Mouse (Mus musculus): ENCODE results near the gene Chdh. TPM values are rescaled to one million over a fixed set of nuclear protein-coding genes. Genes with fewer than 3 reads are reported as not detected.

The Chdh gene
- polyA plus RNA-seq, 1 experiment from 2014 or later: not detected

- Histone ChIP-seq H3K27ac (ENCODE audit: low read depth, low read length) (no peak overlapping the region), H3K4me2 (replicated peaks; ENCODE audit: low read depth, low read length) (no peak overlapping the region), H3K9me3 (ENCODE audit: control insufficient read depth, low read length) (no peaks in the 10 kb centered on the region), H3K36me3 (ENCODE audit: control insufficient read depth, insufficient read depth, low read length) (no peaks in the 10 kb centered on the region), H3K4me1 (replicated peaks; ENCODE audit: control insufficient read depth, insufficient read depth, low read length) (0 out of 2 replicates have a peak, but pooled peaks cover 2% of the 10 kb centered on the region), H3K4me3 (ENCODE audit: low read depth, low read length) (no peak overlapping the region), H3K9ac (ENCODE audit: low read depth, low read length) (no peak overlapping the region), H3K27me3 (ENCODE audit: control insufficient read depth, insufficient read depth, low read length) (no peaks in the 10 kb centered on the region)
- WGBS: 60% methylated on average over 13 of the region's 13 CpGs
- ATAC-seq (ENCODE audit: low FRiP score) (0 out of 2 replicates have a peak, but pooled peaks have one; percentile 33), DNase-seq (ENCODE audit: low spot score) (peak; percentile 6)
Measured at GRCm38 (mm10) chr14:30056031-30056766, 47.4 kb downstream of the Chdh start.

GRCm38 (mm10) chr14:30064864-30065263, 56.0 kb downstream of the Chdh start:
- Histone ChIP-seq H3K9ac (ENCODE audit: low read depth, low read length) (no peak overlapping the region), H3K9me3 (ENCODE audit: control insufficient read depth, low read length) (no peaks in the 10 kb centered on the region), H3K36me3 (ENCODE audit: control insufficient read depth, insufficient read depth, low read length) (no peaks in the 10 kb centered on the region), H3K27me3 (ENCODE audit: control insufficient read depth, insufficient read depth, low read length) (no peaks in the 10 kb centered on the region), H3K4me1 (replicated peaks; ENCODE audit: control insufficient read depth, insufficient read depth, low read length) (no peaks in the 10 kb centered on the region), H3K4me3 (ENCODE audit: low read depth, low read length) (no peak overlapping the region), H3K4me2 (replicated peaks; ENCODE audit: low read depth, low read length) (no peak overlapping the region), H3K27ac (ENCODE audit: low read depth, low read length) (no peak overlapping the region)
- DNase-seq (ENCODE audit: low spot score) (no peak), ATAC-seq (ENCODE audit: low FRiP score) (no peak)
- WGBS: 85% methylated on average over 2 of the region's 2 CpGs

- Histone ChIP-seq H3K4me1 (replicated peaks; ENCODE audit: control insufficient read depth, insufficient read depth, low read length) (no peaks in the 10 kb centered on the region), H3K4me3 (ENCODE audit: low read depth, low read length) (no peak overlapping the region), H3K9ac (ENCODE audit: low read depth, low read length) (no peak overlapping the region), H3K27me3 (ENCODE audit: control insufficient read depth, insufficient read depth, low read length) (no peaks in the 10 kb centered on the region), H3K4me2 (replicated peaks; ENCODE audit: low read depth, low read length) (no peak overlapping the region), H3K36me3 (ENCODE audit: control insufficient read depth, insufficient read depth, low read length) (no peaks in the 10 kb centered on the region), H3K27ac (ENCODE audit: low read depth, low read length) (no peak overlapping the region), H3K9me3 (ENCODE audit: control insufficient read depth, low read length) (no peaks in the 10 kb centered on the region)
- DNase-seq (ENCODE audit: low spot score) (no peak), ATAC-seq (ENCODE audit: low FRiP score) (no peak)
- WGBS: 82% methylated on average over 6 of the region's 12 CpGs
Measured at GRCm38 (mm10) chr14:30066752-30067151, 57.9 kb downstream of the Chdh start.

- Histone ChIP-seq H3K27me3 (ENCODE audit: control insufficient read depth, insufficient read depth, low read length) (no peaks in the 10 kb centered on the region), H3K4me1 (replicated peaks; ENCODE audit: control insufficient read depth, insufficient read depth, low read length) (no peaks in the 10 kb centered on the region), H3K9ac (ENCODE audit: low read depth, low read length) (no peak overlapping the region), H3K4me2 (replicated peaks; ENCODE audit: low read depth, low read length) (no peak overlapping the region), H3K9me3 (ENCODE audit: control insufficient read depth, low read length) (no peaks in the 10 kb centered on the region), H3K27ac (ENCODE audit: low read depth, low read length) (no peak overlapping the region), H3K36me3 (ENCODE audit: control insufficient read depth, insufficient read depth, low read length) (no peaks in the 10 kb centered on the region), H3K4me3 (ENCODE audit: low read depth, low read length) (no peak overlapping the region)
- DNase-seq (ENCODE audit: low spot score): no peak
- 80% methylated on average over 3 of the region's 3 CpGs for WGBS
- ATAC-seq (ENCODE audit: low FRiP score): no peak
Measured at GRCm38 (mm10) chr14:30068566-30068965, 59.7 kb downstream of the Chdh start.

- Histone ChIP-seq H3K9me3 (ENCODE audit: control insufficient read depth, low read length) (no peaks in the 10 kb centered on the region), H3K36me3 (ENCODE audit: control insufficient read depth, insufficient read depth, low read length) (no peaks in the 10 kb centered on the region), H3K4me2 (replicated peaks; ENCODE audit: low read depth, low read length) (no peak overlapping the region), H3K27me3 (ENCODE audit: control insufficient read depth, insufficient read depth, low read length) (no peaks in the 10 kb centered on the region), H3K27ac (ENCODE audit: low read depth, low read length) (no peak overlapping the region), H3K4me3 (ENCODE audit: low read depth, low read length) (no peak overlapping the region), H3K4me1 (replicated peaks; ENCODE audit: control insufficient read depth, insufficient read depth, low read length) (no peaks in the 10 kb centered on the region), H3K9ac (ENCODE audit: low read depth, low read length) (no peak overlapping the region)
- no peak for ATAC-seq (ENCODE audit: low FRiP score)
- DNase-seq (ENCODE audit: low spot score): no peak
- 85% methylated on average over 7 of the region's 7 CpGs for WGBS
Measured at GRCm38 (mm10) chr14:30075268-30075887, 66.6 kb downstream of the Chdh start.

GRCm38 (mm10) chr14:30078115-30078808, 69.4 kb downstream of the Chdh start:
- Histone ChIP-seq H3K9me3 (ENCODE audit: control insufficient read depth, low read length) (no peaks in the 10 kb centered on the region), H3K9ac (ENCODE audit: low read depth, low read length) (no peak overlapping the region), H3K27me3 (ENCODE audit: control insufficient read depth, insufficient read depth, low read length) (no peaks in the 10 kb centered on the region), H3K27ac (ENCODE audit: low read depth, low read length) (no peak overlapping the region), H3K4me1 (replicated peaks; ENCODE audit: control insufficient read depth, insufficient read depth, low read length) (no peaks in the 10 kb centered on the region), H3K4me2 (replicated peaks; ENCODE audit: low read depth, low read length) (no peak overlapping the region), H3K36me3 (ENCODE audit: control insufficient read depth, insufficient read depth, low read length) (no peaks in the 10 kb centered on the region), H3K4me3 (ENCODE audit: low read depth, low read length) (no peak overlapping the region)
- WGBS: 73% methylated on average over 15 of the region's 15 CpGs
- ATAC-seq (ENCODE audit: low FRiP score) (no peak), DNase-seq (ENCODE audit: low spot score) (peak; percentile 3)

- Histone ChIP-seq H3K4me3 (ENCODE audit: low read depth, low read length) (no peak overlapping the region), H3K4me2 (replicated peaks; ENCODE audit: low read depth, low read length) (no peak overlapping the region), H3K27ac (ENCODE audit: low read depth, low read length) (no peak overlapping the region), H3K4me1 (replicated peaks; ENCODE audit: control insufficient read depth, insufficient read depth, low read length) (no peaks in the 10 kb centered on the region), H3K9me3 (ENCODE audit: control insufficient read depth, low read length) (no peaks in the 10 kb centered on the region), H3K36me3 (ENCODE audit: control insufficient read depth, insufficient read depth, low read length) (no peaks in the 10 kb centered on the region), H3K9ac (ENCODE audit: low read depth, low read length) (no peak overlapping the region), H3K27me3 (ENCODE audit: control insufficient read depth, insufficient read depth, low read length) (no peaks in the 10 kb centered on the region)
- WGBS: 86% methylated on average over 4 of the region's 4 CpGs
- ATAC-seq (ENCODE audit: low FRiP score) (no peak), DNase-seq (ENCODE audit: low spot score) (no peak)
Measured at GRCm38 (mm10) chr14:30079729-30080128, 70.9 kb downstream of the Chdh start.
